Mouse (Mus musculus) limb, embryonic 15.5 days (tissue): ENCODE results near the gene Spn. TPM values are rescaled to one million over a fixed set of nuclear protein-coding genes. Genes with fewer than 3 reads are reported as not detected.
"Not testable (repeated sequence)": the region's sequence is repeated elsewhere in the genome, so short reads cannot be mapped to it uniquely, and the experiment has no call there.

Source experiments
- ATAC-seq: fragments of 200-750 bp; cut with Nextera tagmentation; 2 replicates; pipeline ENCODE4 v1.8.0; 2017; ENCODE audit warnings: low read depth, moderate TSS enrichment; ENCODE audit not compliant: insufficient number of reproducible peaks, low FRiP score, low TSS enrichment
- H3K27ac ChIP-seq: fragments of 300-500 bp; sonication (generic); 2 replicates; pipeline ENCODE4 v1.5.1; 2015; ENCODE audit warnings: moderate library complexity, mild to moderate bottlenecking, inconsistent platforms
- H3K27me3 ChIP-seq: fragments of 300-500 bp; sonication (generic); 2 replicates; pipeline ENCODE4 v1.6.1; 2015; ENCODE audit warnings: inconsistent platforms
- H3K36me3 ChIP-seq: fragments of 300-500 bp; sonication (generic); 2 replicates; pipeline ENCODE4 v1.6.1; 2015; ENCODE audit warnings: inconsistent platforms
- H3K4me1 ChIP-seq: fragments of 300-500 bp; sonication (generic); 2 replicates; pipeline ENCODE4 v1.6.1; 2015; ENCODE audit warnings: inconsistent platforms
- H3K4me2 ChIP-seq: fragments of 300-500 bp; sonication (generic); 2 replicates; pipeline ENCODE4 v1.6.1; 2015; ENCODE audit warnings: mild to moderate bottlenecking, inconsistent platforms
- H3K4me3 ChIP-seq: fragments of 300-500 bp; sonication (generic); 2 replicates; pipeline ENCODE4 v1.5.1; 2015; ENCODE audit warnings: mild to moderate bottlenecking, inconsistent platforms
- H3K9ac ChIP-seq: fragments of 300-500 bp; sonication (generic); 2 replicates; pipeline ENCODE4 v1.6.1; 2015; ENCODE audit warnings: inconsistent platforms
- H3K9me3 ChIP-seq: fragments of 300-500 bp; sonication (generic); 2 replicates; pipeline ENCODE4 v1.6.1; 2016; ENCODE audit warnings: inconsistent platforms
- WGBS: fragments of 180-500 bp; shearing (Covaris S2); methylation state at CpG from one replicate; pipeline ENCODE4 v1.1.7; 2015; 5-methylcytosine and 5-hydroxymethylcytosine counted together
- polyA plus RNA-seq: library from polyadenylated mRNA; unstranded; fragments of >200 nt; fragmentation: Nextera tagmentation; extraction: Ambion mirVana; gene quantifications from 2 replicates; pipeline ENCODE4 v1.2.1, GENCODE M21; 2015

Gene Spn
- polyA plus RNA-seq, 1 experiment from 2014 or later = 0.81 TPM

GRCm38 (mm10) chr7:127098950-127099349, 38.7 kb downstream of the Spn start:
- no peak overlapping the region for H3K27ac ChIP-seq
- H3K4me3 ChIP-seq = no peak overlapping the region

GRCm38 (mm10) chr7:127098521-127098920, 39.1 kb downstream of the Spn start:
- WGBS = 83% methylated on average over 5 of the region's 5 CpGs
- no peak for ATAC-seq
- H3K4me1 ChIP-seq = no peaks in the 10 kb centered on the region
- H3K4me2 ChIP-seq = no peak overlapping the region
- H3K4me3 ChIP-seq = no peak overlapping the region
- no peak overlapping the region for H3K27ac ChIP-seq
- H3K27me3 ChIP-seq = no peaks in the 10 kb centered on the region
- H3K9me3 ChIP-seq = no peaks in the 10 kb centered on the region
- no peak overlapping the region for H3K9ac ChIP-seq
- H3K36me3 ChIP-seq = no peaks in the 10 kb centered on the region

More at GRCm38 (mm10) chr7:127098950-127099349, 38.7 kb downstream of the Spn start:
- Histone ChIP-seq H3K9me3 (no peaks in the 10 kb centered on the region), H3K4me1 (0 out of 2 replicates have a peak, but pooled peaks cover under 1% of the 10 kb centered on the region), H3K36me3 (no peaks in the 10 kb centered on the region), H3K9ac (no peak overlapping the region), H3K4me2 (no peak overlapping the region), H3K27me3 (no peaks in the 10 kb centered on the region)
- 77% methylated on average over 4 of the region's 4 CpGs for WGBS
- ATAC-seq = no peak

- Histone ChIP-seq H3K4me2 (no peak overlapping the region), H3K27ac (no peak overlapping the region), H3K27me3 (no peaks in the 10 kb centered on the region), H3K36me3 (no peaks in the 10 kb centered on the region), H3K4me3 (no peak overlapping the region), H3K9ac (no peak overlapping the region), H3K4me1 (peaks cover 4% of the 10 kb centered on the region; the same call in 1 of the 2 replicates), H3K9me3 (no peaks in the 10 kb centered on the region)
- 56% methylated on average over 7 of the region's 7 CpGs for WGBS
- ATAC-seq = no peak
Observed at GRCm38 (mm10) chr7:127096456-127096855, 41.2 kb downstream of the Spn start.

GRCm38 (mm10) chr7:127093914-127094313, 43.7 kb downstream of the Spn start:
- no peak overlapping the region for H3K4me2 ChIP-seq
- no peak for ATAC-seq
- H3K4me1 ChIP-seq = peaks cover 10% of the 10 kb centered on the region
- H3K4me3 ChIP-seq = no peak overlapping the region
- H3K27me3 ChIP-seq = no peaks in the 10 kb centered on the region
- WGBS = 79% methylated on average over 3 of the region's 3 CpGs
- H3K27ac ChIP-seq = no peak overlapping the region
- no peaks in the 10 kb centered on the region for H3K9me3 ChIP-seq
- no peaks in the 10 kb centered on the region for H3K36me3 ChIP-seq
- no peak overlapping the region for H3K9ac ChIP-seq

- ATAC-seq = peak; percentile 72
- peak within 1 kb of the TSS; percentile 33 for H3K4me2 ChIP-seq
- no peaks in the 10 kb centered on the region for H3K36me3 ChIP-seq
- H3K4me3 ChIP-seq = peak within 1 kb of the TSS; percentile 24
- 62% methylated on average over 16 of the region's 16 CpGs for WGBS
- no peaks in the 10 kb centered on the region for H3K27me3 ChIP-seq
- no peak within 1 kb of the TSS for H3K27ac ChIP-seq
- no peaks in the 10 kb centered on the region for H3K9me3 ChIP-seq
- H3K9ac ChIP-seq = no peak within 1 kb of the TSS
- peaks cover 12% of the 10 kb centered on the region for H3K4me1 ChIP-seq
Observed at GRCm38 (mm10) chr7:127091114-127091896, 46.3 kb downstream of the Spn start, which contains the start of gene AI467606. AI467606 (plus strand) TSS chr7:127091359.

- H3K9ac ChIP-seq = no peak overlapping the region
- H3K9me3 ChIP-seq = no peaks in the 10 kb centered on the region
- ATAC-seq = peak; percentile 30; the same call in 1 of the 2 replicates
- no peak overlapping the region for H3K4me2 ChIP-seq
- no peak overlapping the region for H3K4me3 ChIP-seq
- H3K4me1 ChIP-seq = peaks cover 12% of the 10 kb centered on the region
- WGBS = 86% methylated on average over 20 of the region's 20 CpGs
- no peaks in the 10 kb centered on the region for H3K36me3 ChIP-seq
- H3K27me3 ChIP-seq = no peaks in the 10 kb centered on the region
- H3K27ac ChIP-seq = no peak overlapping the region
Observed at GRCm38 (mm10) chr7:127090154-127091113, 47.2 kb downstream of the Spn start.

GRCm38 (mm10) chr7:127088901-127089845, 48.5 kb downstream of the Spn start:
- peak overlapping the region; percentile 35 for H3K4me2 ChIP-seq
- no peaks in the 10 kb centered on the region for H3K27me3 ChIP-seq
- 0 out of 2 replicates have a peak overlapping the region, but pooled peaks have one; percentile 9 for H3K4me3 ChIP-seq
- 22% methylated on average over 27 of the region's 27 CpGs for WGBS
- no peak for ATAC-seq
- H3K27ac ChIP-seq = no peak overlapping the region
- no peaks in the 10 kb centered on the region for H3K36me3 ChIP-seq
- no peaks in the 10 kb centered on the region for H3K9me3 ChIP-seq
- H3K9ac ChIP-seq = no peak overlapping the region
- peaks cover 12% of the 10 kb centered on the region for H3K4me1 ChIP-seq

GRCm38 (mm10) chr7:127088083-127088482, 49.5 kb downstream of the Spn start:
- Histone ChIP-seq H3K27me3 (no peaks in the 10 kb centered on the region), H3K4me1 (peaks cover 12% of the 10 kb centered on the region), H3K4me2 (no peak overlapping the region), H3K9ac (no peak overlapping the region), H3K27ac (no peak overlapping the region), H3K4me3 (no peak overlapping the region), H3K36me3 (no peaks in the 10 kb centered on the region), H3K9me3 (no peaks in the 10 kb centered on the region)
- no peak for ATAC-seq
- 79% methylated on average over 3 of the region's 3 CpGs for WGBS

GRCm38 (mm10) chr7:127087278-127088010, 50.2 kb downstream of the Spn start, which contains the start of gene Zg16:
Zg16 (minus strand) TSS chr7:127087328.
- WGBS = 76% methylated on average over 6 of the region's 6 CpGs
- not testable (repeated sequence) for H3K9ac ChIP-seq, ATAC-seq, H3K36me3 ChIP-seq, H3K9me3 ChIP-seq, H3K27me3 ChIP-seq, H3K4me2 ChIP-seq, H3K4me3 ChIP-seq, H3K27ac ChIP-seq
- H3K4me1 ChIP-seq = peaks cover 10% of the 10 kb centered on the region

GRCm38 (mm10) chr7:127085751-127086150, 51.9 kb downstream of the Spn start:
- H3K36me3 ChIP-seq, ATAC-seq, H3K27me3 ChIP-seq, H3K4me2 ChIP-seq, H3K4me3 ChIP-seq, H3K4me1 ChIP-seq, H3K9ac ChIP-seq, H3K27ac ChIP-seq, H3K9me3 ChIP-seq: not testable (repeated sequence)
- 44% methylated on average over 6 of the region's 6 CpGs for WGBS
